8 mouse cellular contexts compared by ENCODE assay signal in the genomic region with DNA sequence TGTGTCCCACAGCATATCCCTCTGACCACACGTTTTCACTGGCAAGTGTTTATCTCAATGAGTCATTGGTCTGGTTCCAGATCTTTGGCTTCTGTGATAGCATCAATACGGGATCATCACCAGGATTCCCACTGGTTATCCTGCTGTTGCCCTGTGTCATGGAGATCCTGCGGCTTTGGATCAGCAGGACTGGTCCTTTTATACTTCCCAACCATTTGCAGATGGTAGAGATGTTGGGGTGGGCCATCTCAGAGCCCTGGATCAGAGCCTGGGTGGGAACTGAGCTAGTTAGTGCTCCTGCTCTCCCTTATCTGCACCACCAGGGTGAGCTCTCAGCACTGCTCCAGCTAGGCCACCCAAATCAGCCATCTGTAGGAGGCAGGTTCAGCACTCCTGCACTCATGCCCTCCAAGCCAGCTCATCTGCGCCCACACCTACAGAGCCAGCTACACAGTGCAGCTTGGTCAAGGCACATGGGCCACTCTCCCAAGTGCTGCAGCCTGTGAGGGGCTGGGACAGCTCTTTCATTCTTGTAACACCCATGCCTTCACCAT. TPM values are rescaled to one million over a fixed set of nuclear protein-coding genes. Genes with fewer than 3 reads are reported as not detected.
A peak's percentile ranks its signal among the peaks of the same experiment; 100 is the strongest.
DNase-seq lines count a peak whose midpoint lies in the region; ATAC-seq and TF ChIP-seq lines count a peak whose summit lies in the region.
"Had no signal": no experiment of that assay in that cellular context is flagged by ENCODE, and none has a peak within 500 bp of the region (broad histone marks: within the 10 kb centered on the region; RNA-seq: fewer than 3 reads in every experiment).

No protein-coding gene starts in this region.

- H3K9me3 ChIP-seq in hindbrain, postnatal 0 days (ENCODE audit: low read length): no peaks in the 10 kb centered on the region
- H3K9me3 ChIP-seq in hindbrain, embryonic 11.5 days (ENCODE audit: control insufficient read depth, low read length): no peaks in the 10 kb centered on the region
- H3K9me3 ChIP-seq: stomach, embryonic 15.5 days had no signal

- no peaks in the 10 kb centered on the region for H3K4me1 ChIP-seq in hindbrain, postnatal 0 days (ENCODE audit: insufficient read depth, low read length)
- no peaks in the 10 kb centered on the region for H3K4me1 ChIP-seq in hindbrain, embryonic 11.5 days (replicated peaks; ENCODE audit: control insufficient read depth, insufficient read depth, low read length)

- no peak overlapping the region for H3K4me3 ChIP-seq in hindbrain, postnatal 0 days (ENCODE audit: low read length)
- H3K4me3 ChIP-seq in hindbrain, embryonic 11.5 days (ENCODE audit: low read depth, low read length): no peak overlapping the region
- H3K4me3 ChIP-seq: stomach, embryonic 15.5 days had no signal

- H3K27me3 ChIP-seq in hindbrain, postnatal 0 days (ENCODE audit: insufficient read depth, low read length): no peaks in the 10 kb centered on the region
- no peaks in the 10 kb centered on the region for H3K27me3 ChIP-seq in hindbrain, embryonic 11.5 days (ENCODE audit: control insufficient read depth, insufficient read depth, low read length)
- H3K27me3 ChIP-seq: stomach, embryonic 15.5 days had no signal

- peak; percentile 61 for TF ChIP-seq CTCF in hindbrain, postnatal 0 days (IDR thresholded peaks at IDR 0.05; ENCODE audit: low read depth)

- no peak for DNase-seq in hindbrain, postnatal 0 days (ENCODE audit: low spot score)
- no peak for DNase-seq in hindbrain, embryonic 11.5 days (ENCODE audit: low spot score)
- peak; percentile 49 for DNase-seq in ZHBTc4 (ENCODE audit: low read depth, low spot score)
- DNase-seq in lung, postnatal 10 days: peak; percentile 21
- no peak for DNase-seq in spleen, postnatal 14 days (ENCODE audit: low spot score in 2 of 2)
- DNase-seq in right cerebral cortex, adult 2 months (ENCODE audit: low spot score in 2 of 2): no peak

- no peaks in the 10 kb centered on the region for H3K36me3 ChIP-seq in hindbrain, postnatal 0 days (ENCODE audit: insufficient read depth, low read length)
- no peaks in the 10 kb centered on the region for H3K36me3 ChIP-seq in hindbrain, embryonic 11.5 days (ENCODE audit: control insufficient read depth, insufficient read depth, low read length)
- H3K36me3 ChIP-seq: stomach, embryonic 15.5 days had no signal

- H3K4me2 ChIP-seq in hindbrain, postnatal 0 days (ENCODE audit: low read depth, low read length): no peak overlapping the region
- no peak overlapping the region for H3K4me2 ChIP-seq in hindbrain, embryonic 11.5 days (replicated peaks; ENCODE audit: low read depth, low read length)
- H3K4me2 ChIP-seq: stomach, embryonic 15.5 days had no signal

- no peak for ATAC-seq in hindbrain, postnatal 0 days
- no peak for ATAC-seq in hindbrain, embryonic 11.5 days (ENCODE audit: low FRiP score)
- ATAC-seq in granulocyte monocyte progenitor cell, adult 5-6 weeks (replicated peaks; ENCODE audit: poor library complexity, severe bottlenecking): peak; percentile 44; the same call in 1 of the 2 replicates

- WGBS in hindbrain, postnatal 0 days: 57% methylated on average over 4 of the region's 4 CpGs
- 66% methylated on average over 4 of the region's 4 CpGs for WGBS in hindbrain, embryonic 11.5 days

- H3K27ac ChIP-seq in hindbrain, postnatal 0 days: no peak overlapping the region
- H3K27ac ChIP-seq in hindbrain, embryonic 11.5 days (ENCODE audit: low read depth, low read length): no peak overlapping the region
- H3K27ac ChIP-seq: stomach, embryonic 15.5 days had no signal

- no peak overlapping the region for H3K9ac ChIP-seq in hindbrain, postnatal 0 days (replicated peaks; ENCODE audit: low read length)
- H3K9ac ChIP-seq in hindbrain, embryonic 11.5 days (ENCODE audit: low read depth, low read length): no peak overlapping the region
- H3K9ac ChIP-seq: stomach, embryonic 15.5 days had no signal

RNA-seq across cellular contexts. Expression of a gene that starts 21.0 kb away (rescaled TPM):
- 23.0 and 26.8 TPM in 2 replicates for total RNA-seq in hindbrain, postnatal 0 days (2014; rRNA removed)
- 15.9 and 16.2 TPM in 2 replicates for polyA plus RNA-seq in hindbrain, postnatal 0 days (2015; fragmentation: Nextera tagmentation; extraction: Ambion mirVana)
- polyA plus RNA-seq in hindbrain, embryonic 11.5 days (2014; fragmentation: Nextera tagmentation; extraction: Ambion mirVana): 34.9 and 36.7 TPM in 2 replicates
- total RNA-seq in granulocyte monocyte progenitor cell, adult 5-6 weeks (2014; fragmentation: Nextera tagmentation): 0.34 and 0.38 TPM in 2 replicates
- total RNA-seq in granulocyte monocyte progenitor cell, adult 5-6 weeks (2017): 0.26 TPM in 1 of 2 replicates, not detected in the other

Comparison
In these comparisons a context has a peak if more than half of its experiments do, and no peak if none do; other contexts are left out.
1. DNase-seq: peak in ZHBTc4 (single experiment) and lung, postnatal 10 days (single experiment); none in hindbrain, postnatal 0 days (single experiment), hindbrain, embryonic 11.5 days (single experiment), spleen, postnatal 14 days (0 of 2) and right cerebral cortex, adult 2 months (0 of 2).
2. RNA of a gene that starts 21.0 kb away (total RNA-seq): 23.0 to 26.8 TPM in hindbrain, postnatal 0 days; 0.26 to 0.38 TPM in granulocyte monocyte progenitor cell, adult 5-6 weeks; every median in the first group is over 10 times any median in the second.